Mouse (Mus musculus): ENCODE data around the gene Gfod1. TPM values are rescaled to one million over a fixed set of nuclear protein-coding genes. Genes with fewer than 3 reads are reported as not detected.

The Gfod1 gene
- polyA plus RNA-seq, 1 experiment = 3.6 TPM

GRCm38 (mm10) chr13:43159429-43159828 lies 144.5 kb downstream of the Gfod1 start:
- no peak for DNase-seq (ENCODE audit: low spot score)

- no peak for DNase-seq (ENCODE audit: low spot score)
Measured at GRCm38 (mm10) chr13:43158281-43158680, 145.7 kb downstream of the Gfod1 start.

- DNase-seq (ENCODE audit: low spot score) = no peak
Measured at GRCm38 (mm10) chr13:43157370-43157769, 146.6 kb downstream of the Gfod1 start.

GRCm38 (mm10) chr13:43152005-43152520 lies 151.9 kb downstream of the Gfod1 start:
- no peak for DNase-seq (ENCODE audit: low spot score)

GRCm38 (mm10) chr13:43149661-43150060 lies 154.3 kb downstream of the Gfod1 start:
- DNase-seq (ENCODE audit: low spot score) = no peak

- DNase-seq (ENCODE audit: low spot score) = no peak
Measured at GRCm38 (mm10) chr13:43148692-43149091, 155.3 kb downstream of the Gfod1 start.

GRCm38 (mm10) chr13:43146515-43147258 lies 157.3 kb downstream of the Gfod1 start:
- no peak for DNase-seq (ENCODE audit: low spot score)

Other genes starting within 250 kb of the Gfod1 start
- gene Tbc1d7, start 132.7 kb downstream of the Gfod1 start, polyA plus RNA-seq (2012; rRNA removed) = 23.7 and 25.1 TPM in 2 replicates
- 18.1 and 19.6 TPM in 2 replicates for gene Sirt5, start 61.3 kb upstream of the Gfod1 start, polyA plus RNA-seq (2012; rRNA removed)
- gene Nol7, start 94.2 kb upstream of the Gfod1 start, polyA plus RNA-seq (2012; rRNA removed) = 122 and 125 TPM in 2 replicates
- 32.7 and 36.6 TPM in 2 replicates for gene Ranbp9, start 177.1 kb upstream of the Gfod1 start, polyA plus RNA-seq (2012; rRNA removed)

All from urinary bladder, adult 2 months (tissue).